Mouse (Mus musculus) inflammation-experienced regulatory T-cells, adult 6 months (primary cell): ENCODE measurements around the gene Cnn2. TPM values are rescaled to one million over a fixed set of nuclear protein-coding genes. Genes with fewer than 3 reads are reported as not detected.

Source experiments
- ATAC-seq: one replicate; pipeline ENCODE4 v1.8.0; 2017
- polyA plus RNA-seq, 3 experiments: library from polyadenylated mRNA; unstranded; fragments of 100-300 nt; shearing (Covaris generic); gene quantifications; one replicate each; pipeline ENCODE4 v1.2.1; 2017

Cnn2 gene
- polyA plus RNA-seq, 3 experiments from 2014 or later: 672 to 989 (median 979) TPM

DNA sequence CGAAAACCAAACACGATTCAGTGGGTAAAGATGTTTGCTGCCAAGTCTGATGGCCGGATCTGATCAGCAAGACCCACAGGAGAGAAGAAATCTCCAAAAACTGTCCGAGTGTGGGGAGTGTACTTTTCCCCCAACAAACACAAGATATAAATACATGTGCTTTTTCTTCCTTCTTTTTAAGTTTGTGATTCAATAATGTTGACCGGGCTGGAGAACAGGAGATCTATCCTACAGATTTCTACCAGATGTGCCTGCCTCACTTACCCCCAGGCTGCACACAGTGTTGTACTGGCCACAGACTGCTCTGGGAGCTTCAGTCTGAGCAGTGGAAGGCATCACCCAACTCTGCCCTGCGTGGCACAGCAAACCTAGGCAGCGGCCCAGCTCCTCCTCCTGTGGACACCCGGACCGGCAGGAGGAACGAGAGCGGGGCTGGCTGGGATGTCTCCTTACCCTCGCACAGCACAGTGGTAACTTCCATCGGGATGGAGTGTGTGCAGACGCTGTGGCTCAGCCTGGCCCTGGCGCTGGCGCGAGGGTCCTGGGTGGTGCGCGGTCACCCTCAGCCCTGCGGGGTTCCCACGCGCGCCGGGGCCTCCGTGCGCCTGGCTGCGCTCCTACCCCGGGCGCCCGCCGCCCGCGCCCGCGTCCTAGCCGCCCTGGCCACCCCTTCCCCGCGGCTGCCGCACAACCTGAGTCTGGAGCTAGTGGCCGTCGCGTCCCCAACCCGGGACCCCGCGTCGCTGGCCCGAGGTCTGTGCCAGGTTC, 17.8 kb upstream of the Cnn2 start, which contains the start of gene Grin3b:
Gene Grin3b, plus strand, starts transcription at position 301 of the 768 bp plus-strand sequence.
- no peak for ATAC-seq

DNA sequence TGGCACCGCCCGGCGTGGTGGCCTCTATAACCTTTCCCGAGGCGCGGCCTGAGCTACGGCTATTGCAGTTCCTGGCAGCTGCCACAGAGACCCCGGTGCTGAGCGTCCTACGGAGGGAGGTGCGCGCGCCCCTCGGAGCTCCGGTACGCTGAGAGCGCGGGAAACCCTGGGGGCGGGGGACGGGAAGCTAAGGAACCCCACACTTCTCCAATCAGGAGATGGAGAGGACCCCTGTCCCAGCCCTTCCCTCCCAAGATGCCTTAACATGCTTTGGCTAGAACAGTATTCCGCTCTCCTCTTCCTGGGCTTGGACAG, 17.2 kb upstream of the Cnn2 start:
- no peak for ATAC-seq

DNA sequence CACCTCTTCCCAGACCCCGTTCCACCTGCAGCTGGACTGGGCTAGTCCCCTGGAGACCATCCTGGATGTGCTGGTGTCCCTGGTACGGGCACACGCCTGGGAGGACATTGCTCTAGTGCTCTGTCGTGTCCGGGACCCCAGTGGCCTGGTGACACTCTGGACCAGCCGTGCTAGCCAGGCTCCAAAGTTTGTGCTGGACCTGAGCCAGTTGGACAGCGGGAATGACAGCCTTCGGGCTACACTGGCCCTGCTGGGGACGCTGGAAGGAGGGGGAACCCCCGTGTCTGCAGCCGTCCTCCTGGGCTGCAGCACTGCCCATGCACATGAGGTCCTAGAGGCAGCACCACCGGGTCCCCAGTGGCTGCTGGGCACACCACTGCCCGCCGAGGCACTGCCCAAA, 15.6 kb upstream of the Cnn2 start:
- ATAC-seq: no peak

DNA sequence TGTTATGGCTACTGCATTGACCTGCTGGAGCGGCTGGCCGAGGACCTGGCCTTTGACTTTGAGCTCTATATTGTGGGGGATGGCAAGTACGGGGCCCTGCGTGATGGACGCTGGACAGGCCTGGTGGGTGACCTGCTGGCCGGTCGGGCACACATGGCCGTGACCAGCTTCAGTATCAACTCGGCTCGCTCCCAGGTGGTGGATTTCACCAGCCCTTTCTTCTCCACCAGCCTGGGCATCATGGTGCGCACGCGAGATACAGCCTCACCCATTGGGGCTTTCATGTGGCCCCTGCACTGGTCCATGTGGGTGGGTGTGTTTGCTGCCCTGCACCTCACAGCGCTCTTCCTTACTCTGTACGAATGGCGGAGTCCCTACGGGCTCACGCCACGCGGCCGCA, 14.3 kb upstream of the Cnn2 start:
- no peak for ATAC-seq

DNA sequence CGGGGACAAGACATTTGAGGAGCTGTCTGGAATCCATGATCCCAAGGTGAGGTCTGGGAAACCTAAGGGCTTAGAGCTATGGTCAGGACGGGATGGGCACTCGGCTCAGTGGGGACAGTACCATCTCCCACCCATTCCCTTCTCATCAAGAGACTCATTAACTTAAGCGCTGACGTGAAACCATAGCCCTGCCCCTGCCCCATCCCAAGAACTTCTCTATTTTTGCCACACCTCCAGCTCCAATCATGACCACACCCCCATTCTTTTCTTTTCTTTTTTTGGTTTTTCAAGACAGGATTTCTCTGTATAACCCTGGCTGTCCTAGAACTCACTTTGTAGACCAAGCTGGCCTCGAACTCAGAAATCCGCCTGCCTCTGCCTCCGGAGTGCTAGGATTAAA, 13.7 kb upstream of the Cnn2 start:
- ATAC-seq: no peak

DNA sequence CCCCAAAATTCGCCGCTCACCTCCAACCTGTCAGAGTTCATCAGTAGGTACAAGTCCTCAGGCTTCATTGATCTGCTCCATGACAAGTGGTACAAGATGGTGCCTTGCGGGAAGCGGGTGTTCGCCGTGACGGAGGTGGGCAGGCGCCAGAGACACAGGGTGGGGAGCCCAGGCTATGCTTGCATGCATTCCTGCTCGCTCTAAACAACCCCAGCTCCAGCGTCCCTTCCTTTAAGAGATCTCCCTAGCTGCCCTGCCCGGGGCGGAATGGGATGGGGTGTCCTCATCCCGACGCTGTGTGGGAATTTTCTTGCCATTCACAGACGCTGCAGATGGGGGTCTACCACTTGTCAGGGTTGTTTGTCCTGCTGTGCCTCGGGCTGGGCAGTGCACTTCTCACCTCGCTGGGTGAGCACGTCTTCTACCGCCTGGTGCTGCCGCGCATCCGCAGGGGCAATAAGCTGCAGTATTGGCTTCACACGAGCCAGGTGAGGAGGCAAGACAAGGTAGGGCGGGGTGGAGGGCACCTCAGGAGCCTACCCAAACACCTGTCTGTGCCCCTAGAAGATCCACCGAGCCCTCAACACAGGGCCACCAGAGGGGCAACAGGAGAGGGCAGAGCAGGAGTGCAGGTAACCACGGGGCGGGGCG, 12.2 kb upstream of the Cnn2 start:
- no peak for ATAC-seq

DNA sequence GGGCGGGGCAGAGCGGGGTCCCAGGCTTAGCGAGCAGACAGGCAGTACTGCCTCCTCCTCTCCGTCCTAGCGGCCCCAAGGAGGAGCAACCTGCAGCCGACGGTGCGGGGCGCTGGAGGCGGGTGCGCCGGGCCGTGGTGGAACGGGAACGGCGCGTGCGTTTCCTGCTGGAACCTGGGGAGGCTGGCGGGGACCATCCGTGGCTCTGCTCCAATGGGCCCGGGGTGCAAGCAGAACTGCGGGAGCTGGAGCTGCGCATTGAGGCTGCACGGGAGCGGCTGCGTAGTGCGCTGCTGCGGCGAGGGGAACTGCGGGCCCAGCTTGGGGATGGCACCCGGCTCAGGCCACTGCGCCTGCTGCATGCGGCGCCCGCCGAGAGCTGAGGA, 11.7 kb upstream of the Cnn2 start:
- no peak for ATAC-seq

DNA sequence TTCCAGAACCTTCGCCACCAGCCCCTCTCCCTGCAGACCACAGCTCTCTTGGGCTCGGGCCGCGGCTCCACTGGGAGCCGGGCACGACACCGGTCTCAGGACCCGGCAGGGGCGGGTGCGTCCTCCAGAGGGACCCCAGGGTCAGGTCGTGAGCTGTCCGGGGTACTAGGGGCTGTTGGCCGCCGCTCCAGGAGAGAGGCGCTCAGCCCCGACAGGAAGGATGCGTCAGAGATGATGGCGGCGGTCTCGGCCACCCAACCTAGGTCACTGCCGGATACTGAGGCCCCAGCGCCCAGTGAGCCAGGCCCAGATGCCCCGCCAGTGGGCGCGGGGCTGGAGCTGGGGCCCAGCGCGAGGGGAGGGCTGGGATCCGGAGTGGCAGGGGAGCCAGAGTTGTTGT, 11.1 kb upstream of the Cnn2 start:
- ATAC-seq: no peak

DNA sequence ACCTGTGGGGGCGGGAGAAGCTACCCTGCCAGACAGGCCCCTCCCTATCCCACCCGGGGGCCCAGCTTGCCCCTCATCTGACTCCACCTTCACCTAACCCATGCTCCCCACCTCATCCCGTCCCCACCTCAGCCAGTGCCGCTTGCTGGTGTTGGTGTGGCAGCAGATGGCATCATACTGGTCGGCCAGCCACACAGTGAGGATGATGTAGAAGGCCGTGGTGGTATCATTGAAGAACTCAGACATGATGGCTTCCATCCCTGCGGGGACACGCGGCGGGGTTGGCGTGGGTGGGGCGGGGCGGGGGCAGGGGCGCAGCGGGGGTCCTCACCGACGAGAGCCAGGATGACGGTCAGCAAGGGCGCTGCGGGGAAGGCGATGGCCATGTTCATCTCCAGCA, 10.3 kb upstream of the Cnn2 start:
- ATAC-seq: no peak

DNA sequence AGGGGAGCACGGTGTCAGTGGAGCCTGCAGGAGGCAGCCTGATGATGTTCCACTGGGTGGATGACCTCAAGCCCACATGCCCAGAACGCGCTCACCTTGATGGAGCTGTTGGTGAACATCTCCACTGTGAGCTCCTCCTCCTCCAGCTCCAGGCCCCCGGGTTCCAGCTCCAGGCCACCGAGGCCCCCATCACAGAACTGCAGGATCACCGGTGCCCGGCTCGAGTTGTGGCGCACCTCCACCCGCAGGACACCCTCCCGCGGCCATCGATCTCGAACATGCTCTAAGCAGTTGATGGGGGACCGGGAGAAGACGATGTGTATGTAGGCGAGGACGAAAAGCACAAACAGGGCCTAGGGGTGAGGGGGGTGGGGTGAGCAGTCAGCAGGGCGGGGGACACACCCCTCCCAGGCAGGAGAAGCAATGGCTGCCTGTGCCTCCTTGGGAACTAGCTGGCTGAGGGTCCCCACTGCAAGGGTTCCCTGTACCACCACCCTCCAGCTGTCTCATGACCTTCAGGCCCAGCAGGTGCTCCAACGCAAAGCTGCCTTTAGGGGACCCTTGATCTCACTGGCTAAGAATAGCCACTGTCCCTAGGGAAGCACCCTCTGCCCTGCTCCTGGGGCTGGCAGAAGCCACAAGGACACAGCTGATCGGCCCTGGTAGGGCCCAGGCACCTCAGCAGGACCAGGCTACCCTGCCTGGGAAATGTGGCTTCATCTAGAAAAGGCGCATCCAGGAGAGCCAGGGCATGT, 8.8 kb upstream of the Cnn2 start:
- no peak for ATAC-seq

DNA sequence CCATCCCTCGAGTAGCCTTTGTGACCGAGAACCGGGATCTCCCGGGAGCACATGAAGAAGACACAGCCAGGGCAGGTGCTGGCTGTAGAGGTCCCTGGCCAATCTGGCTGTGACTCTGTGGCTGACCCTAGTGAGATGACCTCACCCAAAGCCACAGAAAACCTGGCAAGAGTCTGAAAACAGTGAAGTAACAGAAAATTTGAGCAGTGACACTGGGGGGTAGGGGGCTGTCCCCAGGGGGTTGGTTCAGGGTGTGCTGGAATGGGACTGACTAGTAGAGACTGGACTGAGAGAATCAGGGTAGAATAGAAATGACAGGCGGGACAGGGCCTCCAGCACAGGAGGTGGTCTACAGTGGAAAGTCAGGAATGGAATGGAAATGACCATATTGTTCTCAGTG, 5.2 kb upstream of the Cnn2 start:
- no peak for ATAC-seq

DNA sequence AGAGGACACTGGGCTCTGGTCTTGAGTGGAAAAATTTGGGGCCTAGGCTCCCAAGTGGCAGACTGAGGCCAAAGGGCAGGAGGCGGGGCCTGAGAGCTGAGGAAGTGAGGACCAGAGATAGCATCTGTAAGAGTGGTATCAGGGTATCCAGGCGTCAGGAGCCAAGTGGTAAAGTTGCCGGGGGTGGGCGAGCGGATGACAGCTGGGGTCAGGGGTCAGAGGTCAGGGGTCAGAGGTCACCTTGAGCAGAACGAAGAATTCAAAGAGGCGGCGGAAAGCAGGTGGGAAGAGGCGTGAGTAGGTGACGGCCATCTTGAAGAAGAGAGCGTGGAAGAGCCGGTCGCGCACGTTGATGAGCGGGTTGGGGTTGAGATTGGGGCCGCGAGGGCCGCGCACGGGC, 4.7 kb upstream of the Cnn2 start:
- ATAC-seq: no peak

DNA sequence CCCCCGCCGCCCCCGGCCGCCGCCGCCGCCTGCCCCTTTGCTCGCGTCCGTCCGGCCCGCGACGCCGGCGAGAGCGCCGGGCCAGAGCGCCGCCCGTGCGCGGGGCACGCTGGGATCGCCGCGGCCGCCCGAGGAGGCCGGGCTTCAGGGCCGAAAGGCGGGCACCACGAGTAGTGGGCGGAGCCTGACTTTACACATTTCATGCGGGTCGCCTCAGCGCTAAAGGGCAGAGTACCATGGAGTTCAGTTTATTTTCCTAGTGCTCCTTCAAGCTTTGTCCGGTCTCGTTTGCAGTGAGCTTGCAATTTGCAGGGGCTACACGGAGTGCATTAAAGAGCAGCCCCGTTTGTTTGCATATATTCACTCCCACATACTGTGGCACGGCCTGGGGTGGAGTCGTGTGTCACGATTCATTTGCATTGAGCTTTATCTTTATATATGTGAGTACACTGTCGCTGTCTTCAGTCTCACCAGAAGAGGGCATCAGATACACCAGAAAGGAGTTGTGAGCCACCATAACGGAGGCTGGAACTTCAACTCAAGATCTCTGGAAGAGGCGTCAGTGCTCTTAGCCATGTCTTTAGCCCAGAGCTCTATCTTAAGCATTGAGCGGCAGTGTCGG, 4.1 kb upstream of the Cnn2 start, which contains the start of gene Tmem259:
Gene Tmem259, minus strand, starts transcription at position 136 of the 622 bp plus-strand sequence.
- ATAC-seq: peak; percentile 67

DNA sequence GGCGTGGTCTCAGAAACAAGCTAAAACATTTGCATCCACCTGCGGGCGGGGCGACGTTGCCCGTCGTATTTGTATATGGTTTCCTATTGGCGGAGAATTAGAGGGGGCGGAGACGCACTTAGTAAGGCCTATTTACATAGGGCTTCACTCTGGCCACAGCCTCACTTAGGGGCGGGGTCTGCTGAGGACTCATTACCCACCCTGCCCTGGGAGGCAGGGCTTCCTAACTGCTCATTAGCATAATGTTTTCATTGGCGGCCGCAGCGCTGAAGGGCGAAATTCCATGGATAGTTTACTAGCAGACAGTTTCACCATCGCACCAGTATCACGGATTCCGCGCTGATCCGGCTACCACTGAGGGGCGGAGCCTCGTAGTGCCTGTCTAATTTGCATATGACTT, 3.5 kb upstream of the Cnn2 start:
- peak; percentile 79 for ATAC-seq

DNA sequence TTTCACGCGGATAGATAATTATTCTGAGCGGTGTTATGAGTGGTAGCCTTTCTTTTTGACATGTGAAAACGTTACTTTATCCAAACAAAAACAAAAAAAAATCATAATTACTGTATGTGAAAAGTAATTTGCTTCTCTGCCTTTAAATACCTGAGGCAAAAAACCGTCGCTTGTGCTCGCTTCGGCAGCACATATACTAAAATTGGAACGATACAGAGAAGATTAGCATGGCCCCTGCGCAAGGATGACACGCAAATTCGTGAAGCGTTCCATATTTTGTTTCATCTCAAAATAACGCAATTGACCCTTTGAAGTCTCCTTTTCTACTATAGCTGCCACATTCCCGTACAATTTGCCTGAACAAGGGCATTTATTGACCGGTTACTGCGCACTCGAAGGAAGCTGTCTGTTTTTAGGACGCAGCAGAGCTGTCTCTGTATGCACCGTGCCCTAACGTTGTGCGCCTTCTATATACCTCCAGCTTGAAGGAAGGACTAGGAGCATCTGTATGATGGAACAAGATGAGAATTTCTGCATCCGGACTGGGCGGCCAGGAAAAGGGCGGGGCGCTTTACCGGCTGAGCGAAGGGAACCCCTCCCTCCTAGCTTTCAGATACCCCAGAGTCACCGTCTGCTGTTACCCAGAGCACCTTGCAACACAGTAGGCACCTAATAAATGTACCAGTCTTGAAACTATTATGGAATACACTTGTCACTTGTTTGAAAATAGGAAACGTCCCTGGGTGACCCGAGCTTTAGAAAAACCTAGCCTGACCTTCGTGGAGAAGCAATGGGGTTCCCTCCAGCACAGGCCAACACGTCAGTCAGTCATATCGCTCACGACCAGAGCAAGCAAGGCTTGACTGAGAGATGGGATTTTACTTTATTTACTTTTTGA, 2.8 kb upstream of the Cnn2 start:
- ATAC-seq: peak; percentile 23

DNA sequence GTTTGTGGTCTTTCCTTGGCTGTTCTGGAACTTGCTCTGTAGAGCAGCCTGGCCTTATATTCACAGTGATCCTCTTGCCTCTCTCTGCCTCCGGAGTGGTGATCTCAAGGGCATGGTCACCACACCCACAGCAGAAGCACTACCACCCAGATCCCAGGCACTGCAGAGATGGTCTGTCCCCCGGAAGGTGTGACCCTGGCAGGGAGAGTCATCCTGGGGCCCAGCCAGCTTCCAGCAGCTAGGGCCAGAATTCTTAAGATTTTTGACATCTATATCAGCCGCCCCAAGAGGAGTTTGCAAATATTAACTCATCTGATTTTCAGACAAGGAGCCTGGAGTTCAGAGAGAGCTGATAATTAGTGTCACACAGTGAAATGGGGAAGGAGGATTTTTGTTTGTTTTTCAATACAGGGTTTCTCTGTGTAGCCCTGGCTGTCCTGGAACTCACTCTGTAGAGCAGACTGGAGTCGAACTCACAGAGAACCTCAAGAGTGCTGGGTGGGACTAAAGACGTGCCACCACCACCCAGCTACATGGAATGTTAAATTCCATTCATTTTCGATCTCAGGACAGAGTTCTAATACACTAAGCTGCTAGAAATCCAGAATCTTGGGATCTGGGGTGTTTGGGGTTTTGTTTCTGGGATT, 2.0 kb upstream of the Cnn2 start:
- no peak for ATAC-seq

DNA sequence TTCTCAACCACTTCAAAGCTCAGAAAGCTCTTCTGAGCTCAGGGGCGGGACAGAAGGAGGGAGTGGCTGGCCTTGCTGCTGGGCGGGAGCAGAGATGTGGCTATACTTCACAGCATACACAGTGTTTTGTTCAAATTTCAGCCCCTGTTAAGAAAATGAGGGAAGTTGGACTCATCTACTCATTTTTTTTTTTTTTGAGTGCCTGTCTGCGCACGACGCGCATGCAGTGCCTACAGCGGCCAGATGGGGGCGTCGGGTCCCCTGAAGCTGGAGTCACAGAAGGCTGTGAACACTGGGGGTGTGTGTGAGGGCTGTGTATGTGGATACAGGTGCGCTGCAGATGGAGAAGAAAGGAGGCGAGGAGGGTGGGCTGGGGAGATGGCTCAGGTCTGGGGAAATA, 1.4 kb upstream of the Cnn2 start:
- peak; percentile 5 for ATAC-seq

DNA sequence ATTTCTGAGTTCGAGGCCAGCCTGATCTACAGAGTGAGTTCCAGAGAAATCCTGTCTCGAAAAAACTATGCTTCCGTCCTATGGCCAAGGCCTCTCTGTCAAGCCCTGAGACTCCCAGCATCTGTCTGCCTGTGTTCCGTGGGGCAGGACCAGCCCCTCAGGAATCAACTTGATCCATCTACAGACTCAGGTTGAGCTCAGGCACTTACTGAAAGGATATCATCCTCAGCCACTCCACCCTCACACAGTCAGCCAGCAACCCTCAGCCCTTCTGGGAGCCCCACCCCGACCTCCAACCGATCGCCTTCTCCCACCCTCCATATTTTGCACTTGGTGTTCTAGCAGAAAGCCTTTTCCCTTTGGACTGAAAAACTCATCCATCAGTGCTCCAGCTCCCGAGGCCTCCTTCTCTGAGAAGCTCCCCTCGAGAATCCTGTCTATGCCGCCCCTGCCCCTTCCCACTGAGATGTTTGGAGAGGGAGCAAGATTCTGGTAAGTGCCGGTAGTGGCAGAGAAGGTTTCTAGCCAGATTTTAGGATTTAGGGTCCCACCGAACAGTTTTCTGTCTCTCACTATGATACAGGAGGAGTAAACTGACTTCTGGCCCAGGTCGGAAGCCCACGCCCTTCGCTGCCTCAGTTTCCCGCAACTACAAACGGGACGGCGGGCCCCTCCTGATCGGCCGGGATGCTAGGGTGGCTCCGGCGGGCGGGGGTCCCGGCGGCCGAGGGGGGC, 446 bp upstream of the Cnn2 start:
- no peak for ATAC-seq

DNA sequence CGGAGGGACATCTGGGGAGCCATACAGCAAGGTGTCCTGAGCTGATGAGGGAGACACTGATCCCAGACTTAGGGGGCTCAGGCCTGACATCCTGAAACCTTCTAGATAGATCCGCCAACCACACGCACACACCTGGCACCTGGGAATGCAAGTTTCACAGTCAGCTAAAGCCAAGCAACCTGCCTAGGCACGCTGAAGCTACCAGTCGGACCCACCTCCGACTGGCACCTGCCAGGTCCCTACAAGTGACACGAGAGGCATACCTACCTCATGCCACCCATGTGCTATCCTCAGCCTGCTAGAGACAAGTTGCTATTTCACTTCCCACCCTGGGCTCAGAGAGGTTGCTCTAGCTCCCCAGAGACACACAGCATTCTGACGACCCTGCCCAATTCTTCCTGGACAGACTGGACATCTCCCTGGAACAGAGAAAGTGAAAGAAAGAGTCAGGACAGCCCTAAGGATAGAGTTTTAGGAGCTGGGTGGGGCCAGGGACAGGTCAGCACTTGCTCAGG, 945 bp downstream of the Cnn2 start:
- ATAC-seq: no peak

DNA sequence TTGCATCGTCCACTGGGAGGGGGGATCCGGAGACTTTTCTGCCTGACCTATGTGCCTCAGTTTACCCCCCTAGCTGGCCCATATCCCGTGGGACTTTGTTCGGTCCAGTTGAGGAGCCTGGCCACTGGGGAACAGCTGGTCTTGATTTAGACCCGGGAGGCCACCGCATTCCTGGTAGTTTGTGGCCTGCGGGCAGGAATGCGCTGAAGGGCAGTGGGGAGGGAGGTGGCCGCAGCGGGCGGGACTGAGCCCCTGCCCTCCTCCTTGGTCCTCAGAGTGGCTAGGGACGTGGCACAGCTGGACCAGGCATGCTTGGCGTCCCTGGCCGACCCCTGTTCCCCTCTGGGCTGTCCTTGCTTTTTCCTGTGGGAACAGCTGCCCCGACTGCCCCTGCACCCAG, 1.5 kb downstream of the Cnn2 start:
- no peak for ATAC-seq

DNA sequence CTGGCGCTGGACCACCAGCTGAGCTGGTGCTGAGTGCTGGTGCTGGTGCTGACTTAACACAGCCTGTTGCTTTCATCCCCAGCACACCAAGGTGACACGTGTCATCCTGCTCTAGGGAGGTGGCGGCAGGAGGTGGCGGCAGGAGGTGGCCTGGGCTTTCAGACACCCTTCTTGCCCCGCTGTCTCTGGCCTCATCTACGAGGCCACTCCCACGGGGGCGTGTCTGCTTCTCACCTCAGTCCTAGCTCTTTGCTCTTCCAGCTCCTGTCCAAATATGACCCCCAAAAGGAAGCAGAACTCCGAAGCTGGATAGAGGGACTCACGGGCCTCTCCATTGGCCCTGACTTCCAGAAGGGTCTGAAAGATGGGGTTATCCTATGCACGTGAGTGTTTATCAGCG, 2.7 kb downstream of the Cnn2 start:
- no peak for ATAC-seq
